Mouse (Mus musculus) C2C12 (cell line): ENCODE results near the gene Ttll8.

Source experiments
- CEBPB ChIP-seq: IDR thresholded peaks from one replicate; pipeline ENCODE4 v1.6.1; 2011; ENCODE audit warnings: low read depth, mild to moderate bottlenecking, control low read depth, moderate library complexity
- CTCF ChIP-seq: IDR thresholded peaks from one replicate; pipeline ENCODE4 v1.5.1; 2011; ENCODE audit not compliant: control insufficient read depth, insufficient read depth, insufficient read length
- MAX ChIP-seq: IDR thresholded peaks from one replicate; pipeline ENCODE4 v1.6.1; 2011; ENCODE audit warnings: mild to moderate bottlenecking, control low read depth
- MYOD1 ChIP-seq: IDR thresholded peaks from one replicate; pipeline ENCODE4 v1.6.1; 2011; ENCODE audit warnings: low read depth; ENCODE audit not compliant: control insufficient read depth, insufficient read length
- MYOG ChIP-seq: IDR thresholded peaks from one replicate; pipeline ENCODE4 v1.6.1; 2011; ENCODE audit not compliant: control insufficient read depth, insufficient read length; ENCODE audit errors: extremely low read depth
- USF1 ChIP-seq: IDR thresholded peaks from one replicate; pipeline ENCODE4 v1.6.1; 2011; ENCODE audit warnings: low read depth, mild to moderate bottlenecking, control low read depth, moderate library complexity

- no peak for TF ChIP-seq CTCF
- TF ChIP-seq MAX: no peak
- no peak for TF ChIP-seq MYOG
- TF ChIP-seq MYOD1: no peak
- TF ChIP-seq CEBPB: no peak
- TF ChIP-seq USF1: no peak
Observed at GRCm38 (mm10) chr15:88864270-88865030, 89.8 kb downstream of the Ttll8 start.
